Comparison of ENCODE assay signal across 9 mouse cellular contexts in the genomic region with DNA sequence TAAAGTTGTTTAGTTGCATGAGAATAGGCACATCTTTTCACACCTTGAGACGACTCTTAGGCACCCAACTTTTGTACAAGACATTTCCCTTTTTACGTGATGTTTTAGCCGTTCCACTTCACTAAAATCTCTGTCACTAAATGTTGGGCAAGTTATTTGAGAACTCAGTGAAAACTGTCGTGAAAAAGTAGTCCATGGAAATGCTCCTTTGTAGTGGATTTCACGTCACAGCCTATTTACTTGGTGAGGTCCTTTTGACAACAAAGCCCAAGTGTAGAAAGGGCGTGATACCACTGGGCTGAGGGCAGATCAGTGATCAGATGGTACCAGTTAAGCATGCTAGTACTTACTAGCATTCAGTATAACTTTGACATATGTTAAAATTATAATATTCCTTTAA. TPM values are rescaled to one million over a fixed set of nuclear protein-coding genes. Genes with fewer than 3 reads are reported as not detected.
DNase-seq lines count a peak whose midpoint lies in the region; ATAC-seq and TF ChIP-seq lines count a peak whose summit lies in the region.
"Had no signal": no experiment of that assay in that cellular context is flagged by ENCODE, and none has a peak within 500 bp of the region (broad histone marks: within the 10 kb centered on the region; RNA-seq: fewer than 3 reads in every experiment).

No protein-coding gene starts in this region.

- H3K27ac ChIP-seq in testis, adult 2 months (ENCODE audit: control insufficient read depth, insufficient read depth, low read depth, low read length), result peak overlapping the region; percentile 15; the same call in 1 of the 2 replicates
- no peak overlapping the region for H3K27ac ChIP-seq in liver, embryonic 12.5 days

- ATAC-seq in liver, embryonic 12.5 days, result no peak

- 24% methylated on average over 6 of the region's 6 CpGs for WGBS in liver, embryonic 12.5 days (ENCODE audit: insufficient replicate concordance)

- no peaks in the 10 kb centered on the region; the same call in 1 of the 2 replicates for H3K4me1 ChIP-seq in testis, adult 2 months (ENCODE audit: control insufficient read depth, insufficient read depth, low read length)
- peaks cover 22% of the 10 kb centered on the region for H3K4me1 ChIP-seq in liver, embryonic 12.5 days

- no peak for TF ChIP-seq POLR2A in testis, adult 2 months (IDR thresholded peaks at IDR 0.05; ENCODE audit: control insufficient read depth, low read depth, low read length)

- no peaks in the 10 kb centered on the region for H3K9me3 ChIP-seq in liver, embryonic 12.5 days (replicated peaks)

- H3K27me3 ChIP-seq in testis, adult 2 months (ENCODE audit: control insufficient read depth, insufficient read depth, low read length), result no peaks in the 10 kb centered on the region
- peaks cover 14% of the 10 kb centered on the region; the same call in 1 of the 2 replicates for H3K27me3 ChIP-seq in liver, embryonic 12.5 days (replicated peaks)

- H3K4me2 ChIP-seq in liver, embryonic 12.5 days, result peak overlapping the region; percentile 99

- TF ChIP-seq CTCF in testis, adult 2 months (IDR thresholded peaks at IDR 0.05; ENCODE audit: control insufficient read depth, insufficient read depth, insufficient replicate concordance, low read depth, low read length), result no peak

- peak overlapping the region; percentile 89; the same call in 1 of the 2 replicates for H3K9ac ChIP-seq in liver, embryonic 12.5 days

- peak; percentile 5 for DNase-seq in adrenal gland, adult 2 months
- DNase-seq in adrenal gland, postnatal 14 days, result no peak
- no peak for DNase-seq in testis, postnatal 14 days (ENCODE audit: low spot score)
- DNase-seq in yolk sac, embryonic 10.5 days (ENCODE audit: low spot score), result no peak
- DNase-seq in spleen, postnatal 36 days (ENCODE audit: low spot score in 2 of 2), result no peak
- no peak for DNase-seq in frontal cortex, adult 2 months (ENCODE audit: extremely low spot score in 1 of 2, low spot score in 1 of 2)
- DNase-seq: right cerebral cortex, adult 18-20 months had no signal

- peak overlapping the region; percentile 96; the same call in 1 of the 2 replicates for H3K4me3 ChIP-seq in testis, adult 2 months (ENCODE audit: control insufficient read depth, low read depth, low read length)
- H3K4me3 ChIP-seq in liver, embryonic 12.5 days, result peak overlapping the region; percentile 82

- H3K36me3 ChIP-seq in testis, adult 2 months (ENCODE audit: control insufficient read depth, insufficient read depth, low read length), result no peaks in the 10 kb centered on the region
- no peaks in the 10 kb centered on the region for H3K36me3 ChIP-seq in liver, embryonic 12.5 days

RNA-seq across cellular contexts. Expression of a gene that starts 1.2 kb away (rescaled TPM):
- 10 to 100 TPM; 12.2 to 14.4 TPM for total RNA-seq in adrenal gland, adult 2 months (2021)
- 4.7 and 4.9 TPM in 2 replicates for polyA plus RNA-seq in adrenal gland, adult 2 months (2012; rRNA removed)
- 17.3 and 17.4 TPM in 2 replicates for total RNA-seq in adrenal gland, postnatal 14 days (2021)
- 109 and 120 TPM in 2 replicates for polyA plus RNA-seq in testis, adult 2 months (2012; rRNA removed)
- 9.6 and 10.0 TPM in 2 replicates for polyA plus RNA-seq in liver, embryonic 12.5 days (2016; fragmentation: Nextera tagmentation; extraction: Ambion mirVana)
- polyA plus RNA-seq in frontal cortex, adult 2 months (2012; rRNA removed), result 24.0 and 25.4 TPM in 2 replicates
